Mouse (Mus musculus) gastrocnemius, postnatal 10 days (tissue): ENCODE measurements around the gene Tspan13. TPM values are rescaled to one million over a fixed set of nuclear protein-coding genes. Genes with fewer than 3 reads are reported as not detected.

Experiments
- DNase-seq: peaks from one replicate; pipeline ENCODE4 v3.0.0; 2021; ENCODE audit warnings: mixed read lengths
- total RNA-seq, 2 experiments: library from RNA; stranded (reverse); gene quantifications; 2 replicates each; pipeline ENCODE4 v1.2.3; 2021

The Tspan13 gene
- total RNA-seq, 2 experiments from 2014 or later = 50.8 to 59.4 TPM

GRCm38 (mm10) chr12:36030660-36031363, 11.5 kb downstream of the Tspan13 start:
- DNase-seq = no peak

GRCm38 (mm10) chr12:36029687-36030086, 12.6 kb downstream of the Tspan13 start:
- no peak for DNase-seq

GRCm38 (mm10) chr12:36028968-36029645, 13.2 kb downstream of the Tspan13 start:
- DNase-seq = no peak

GRCm38 (mm10) chr12:36027171-36027570, 15.1 kb downstream of the Tspan13 start:
- no peak for DNase-seq

- no peak for DNase-seq
These were observed 16.2 kb downstream of the Tspan13 start for GRCm38 (mm10) chr12:36026126-36026525.

- DNase-seq = no peak
These were observed 21.6 kb downstream of the Tspan13 start for GRCm38 (mm10) chr12:36020710-36021109.

- DNase-seq = no peak
These were observed 22.2 kb downstream of the Tspan13 start for GRCm38 (mm10) chr12:36020081-36020480.

- no peak for DNase-seq
These were observed 22.7 kb downstream of the Tspan13 start for GRCm38 (mm10) chr12:36019572-36019971.

- DNase-seq = no peak
These were observed 24.5 kb downstream of the Tspan13 start for GRCm38 (mm10) chr12:36017791-36018190.

- no peak for DNase-seq
These were observed 28.9 kb downstream of the Tspan13 start for GRCm38 (mm10) chr12:36013216-36013910.

GRCm38 (mm10) chr12:36008364-36009047, 33.8 kb downstream of the Tspan13 start:
- DNase-seq = no peak

- DNase-seq = no peak
These were observed 34.7 kb downstream of the Tspan13 start for GRCm38 (mm10) chr12:36007581-36007980.

GRCm38 (mm10) chr12:36004714-36005113, 37.6 kb downstream of the Tspan13 start:
- DNase-seq = no peak

GRCm38 (mm10) chr12:35995799-35996198, 46.5 kb downstream of the Tspan13 start:
- no peak for DNase-seq

- no peak for DNase-seq
These were observed 48.2 kb downstream of the Tspan13 start for GRCm38 (mm10) chr12:35994098-35994497.

- DNase-seq = no peak
These were observed 48.7 kb downstream of the Tspan13 start for GRCm38 (mm10) chr12:35993583-35993982.

- no peak for DNase-seq
These were observed 49.6 kb downstream of the Tspan13 start, which contains the start of gene Agr2 for GRCm38 (mm10) chr12:35992711-35993110. Agr2 (plus strand) TSS chr12:35992907.

- DNase-seq = no peak
These were observed 57.6 kb downstream of the Tspan13 start for GRCm38 (mm10) chr12:35984743-35985142.

- no peak for DNase-seq
These were observed 58.8 kb downstream of the Tspan13 start for GRCm38 (mm10) chr12:35983472-35983871.

GRCm38 (mm10) chr12:35981732-35982360, 60.5 kb downstream of the Tspan13 start:
- no peak for DNase-seq

- DNase-seq = no peak
These were observed 62.7 kb downstream of the Tspan13 start for GRCm38 (mm10) chr12:35979625-35980024.

GRCm38 (mm10) chr12:35977633-35978246, 64.6 kb downstream of the Tspan13 start:
- no peak for DNase-seq
